Mouse (Mus musculus) hindbrain, embryonic 14.5 days (tissue): Measurements from ENCODE around the gene Hk1. TPM values are rescaled to one million over a fixed set of nuclear protein-coding genes. Genes with fewer than 3 reads are reported as not detected.

ENCODE experiments used
- ATAC-seq: fragments of 200-750 bp; cut with Nextera tagmentation; 2 replicates; pipeline ENCODE4 v1.8.0; 2017; ENCODE audit warnings: moderate number of reproducible peaks, mild to moderate bottlenecking, moderate TSS enrichment, moderate library complexity; ENCODE audit not compliant: low FRiP score
- DNase-seq: peaks from one replicate; pipeline ENCODE4 v3.0.0-alpha.2; 2015; ENCODE audit warnings: low spot score
- H3K27ac ChIP-seq: fragments of 300-500 bp; sonication (generic); 2 replicates; pipeline ENCODE4 v1.5.1; 2014; ENCODE audit warnings: mild to moderate bottlenecking, moderate library complexity
- H3K27me3 ChIP-seq: fragments of 300-500 bp; sonication (generic); 2 replicates; pipeline ENCODE4 v1.6.1; 2014; ENCODE audit warnings: mild to moderate bottlenecking, low read length, mixed read lengths; ENCODE audit not compliant: control insufficient read depth, insufficient read depth
- H3K36me3 ChIP-seq: fragments of 300-500 bp; sonication (generic); replicated peaks from 2 replicates; pipeline ENCODE4 v1.6.1; 2014; ENCODE audit not compliant: control insufficient read depth, insufficient read depth
- H3K4me1 ChIP-seq: fragments of 300-500 bp; sonication (generic); replicated peaks from 2 replicates; pipeline ENCODE4 v1.6.1; 2014; ENCODE audit warnings: antibody characterized with exemption, low read length, mixed read lengths; ENCODE audit not compliant: control insufficient read depth, insufficient read depth
- H3K4me2 ChIP-seq: fragments of 300-500 bp; sonication (generic); replicated peaks from 2 replicates; pipeline ENCODE4 v1.6.1; 2014; ENCODE audit warnings: mild to moderate bottlenecking, moderate library complexity
- H3K4me3 ChIP-seq: fragments of 300-500 bp; sonication (generic); replicated peaks from 2 replicates; pipeline ENCODE4 v1.5.1; 2014; ENCODE audit warnings: mild to moderate bottlenecking, low read length
- H3K9ac ChIP-seq: fragments of 300-500 bp; sonication (generic); 2 replicates; pipeline ENCODE4 v1.6.1; 2014
- H3K9me3 ChIP-seq: fragments of 300-500 bp; sonication (generic); 2 replicates; pipeline ENCODE4 v1.6.1; 2016; ENCODE audit warnings: low read length; ENCODE audit not compliant: control insufficient read depth
- WGBS: fragments of 180-500 bp; shearing (Covaris S2); extraction: QIAGEN DNeasy Blood & Tissue Kit; methylation state at CpG from one replicate; pipeline ENCODE4 v1.1.7; 2014; 5-methylcytosine and 5-hydroxymethylcytosine counted together
- polyA plus RNA-seq: library from polyadenylated mRNA; unstranded; fragments of >200 nt; fragmentation: Nextera tagmentation; extraction: Ambion mirVana; gene quantifications from 2 replicates; pipeline ENCODE4 v1.2.1, GENCODE M21; 2014

Hk1 gene
- polyA plus RNA-seq, 1 experiment from 2014 or later = 89.9 TPM

DNA sequence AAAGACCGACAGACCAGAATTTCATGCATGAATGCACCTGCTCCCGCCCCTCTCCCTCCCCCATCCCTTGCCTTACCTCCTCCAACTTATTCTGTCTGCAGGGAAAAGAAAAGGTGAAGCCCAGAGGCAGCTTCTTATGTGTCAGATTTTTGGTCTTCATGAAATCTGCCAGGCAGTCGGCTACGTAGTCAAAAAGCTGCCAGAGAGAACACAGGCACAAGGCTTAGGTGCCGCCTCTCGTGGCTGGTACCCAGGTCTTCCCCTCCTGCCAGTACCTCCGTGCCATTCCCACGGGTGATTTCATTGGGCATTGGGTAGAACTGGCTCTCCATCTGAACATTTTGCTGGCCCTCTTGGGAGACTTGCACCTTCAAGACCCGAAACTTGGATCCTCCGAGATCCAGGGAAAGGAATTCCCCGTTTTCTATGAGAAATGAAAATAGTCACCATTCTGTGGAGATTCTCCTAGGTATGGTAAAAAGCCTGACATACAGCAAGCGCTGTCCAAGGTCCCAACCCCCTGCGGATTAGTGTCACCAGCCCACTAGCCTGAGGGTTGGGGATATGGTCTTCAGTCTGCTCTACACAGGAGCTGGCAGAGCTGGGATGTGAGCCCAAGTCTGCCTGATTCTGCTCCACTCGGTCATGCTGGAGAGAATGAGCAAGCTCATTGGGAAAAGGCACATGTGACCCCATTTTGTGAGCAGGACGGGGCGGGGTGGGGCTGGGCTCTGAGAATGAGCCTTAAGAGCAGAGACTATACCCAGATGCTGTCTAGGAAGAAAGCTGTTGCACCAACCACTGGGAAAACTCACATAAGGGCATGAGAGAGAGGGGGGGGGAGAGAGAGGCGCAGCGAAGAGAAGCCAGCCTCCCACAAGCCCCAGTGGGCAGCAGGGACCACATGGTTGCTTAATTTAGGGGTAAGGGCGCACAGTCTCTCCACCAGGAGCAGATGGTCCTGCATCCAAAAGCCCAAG is 32.0 kb upstream of the Hk1 start:
- H3K36me3 ChIP-seq = no peaks in the 10 kb centered on the region
- no peak for DNase-seq
- H3K27me3 ChIP-seq = no peaks in the 10 kb centered on the region
- H3K4me1 ChIP-seq = no peaks in the 10 kb centered on the region
- H3K9me3 ChIP-seq = no peaks in the 10 kb centered on the region
- 70% methylated on average over 19 of the region's 19 CpGs for WGBS
- no peak for ATAC-seq
- no peak overlapping the region for H3K4me3 ChIP-seq
- no peak overlapping the region for H3K9ac ChIP-seq
- no peak overlapping the region for H3K4me2 ChIP-seq
- no peak overlapping the region for H3K27ac ChIP-seq

- Histone ChIP-seq H3K9me3 (no peaks in the 10 kb centered on the region), H3K27ac (no peak overlapping the region), H3K4me3 (no peak overlapping the region), H3K27me3 (no peaks in the 10 kb centered on the region), H3K36me3 (no peaks in the 10 kb centered on the region), H3K4me2 (no peak overlapping the region), H3K4me1 (no peaks in the 10 kb centered on the region), H3K9ac (no peak overlapping the region)
- WGBS = 10% methylated on average over 5 of the region's 5 CpGs
- DNase-seq (peak; percentile 78), ATAC-seq (peak; percentile 70; the same call in 1 of the 2 replicates)
These were observed 31.2 kb upstream of the Hk1 start for GRCm38 (mm10) chr10:62410943-62411342.

DNA sequence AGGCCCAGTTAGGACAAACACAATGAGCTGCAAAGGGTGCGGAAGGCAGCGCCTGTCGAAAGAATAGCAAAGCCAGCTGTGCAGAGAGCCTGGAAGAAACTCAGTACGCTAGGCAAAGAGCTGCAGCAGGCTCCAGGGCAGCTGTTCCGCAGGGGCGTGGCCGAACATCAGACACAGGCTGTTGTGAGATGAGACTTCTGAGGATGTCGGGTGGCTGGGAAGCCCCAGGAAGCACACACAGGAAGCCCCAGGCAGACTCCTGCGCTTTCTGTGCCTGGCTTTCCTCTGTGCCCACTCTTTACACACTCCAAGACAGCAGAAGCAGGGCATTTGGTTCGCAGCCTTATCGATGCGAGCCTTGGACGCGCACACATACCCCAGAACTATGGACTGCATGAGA is 25.2 kb upstream of the Hk1 start:
- Histone ChIP-seq H3K36me3 (no peaks in the 10 kb centered on the region), H3K9me3 (no peaks in the 10 kb centered on the region), H3K4me3 (no peak overlapping the region), H3K4me1 (no peaks in the 10 kb centered on the region), H3K27ac (no peak overlapping the region), H3K27me3 (no peaks in the 10 kb centered on the region), H3K9ac (0 out of 2 replicates have a peak overlapping the region, but pooled peaks have one; percentile 24), H3K4me2 (peak overlapping the region; percentile 35)
- 46% methylated on average over 14 of the region's 14 CpGs for WGBS
- ATAC-seq = no peak
- no peak for DNase-seq

DNA sequence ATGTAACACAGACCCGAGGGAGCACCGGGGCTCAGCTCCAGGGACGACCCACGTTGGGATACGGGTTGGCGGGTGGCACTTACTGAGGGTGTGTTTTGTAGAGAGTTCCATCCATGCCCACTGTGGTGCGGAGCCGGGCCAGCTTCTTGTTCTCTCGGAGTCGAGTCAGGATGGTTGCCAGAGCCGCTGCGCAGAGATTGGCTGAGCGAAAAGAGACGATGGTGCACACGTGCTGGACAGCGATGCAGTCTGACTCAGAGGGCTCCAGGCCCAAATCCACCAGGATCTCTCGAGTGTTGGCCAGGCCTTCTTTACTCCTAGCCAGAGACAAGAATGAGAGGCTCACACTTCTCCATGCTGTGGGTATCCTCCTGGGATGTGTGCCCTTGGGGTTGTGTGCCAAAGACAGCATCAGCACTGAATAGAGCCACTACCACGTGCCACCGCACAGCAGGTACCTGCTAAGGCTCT is 22.0 kb upstream of the Hk1 start:
- no peak overlapping the region for H3K4me3 ChIP-seq
- H3K27ac ChIP-seq = no peak overlapping the region
- ATAC-seq = no peak
- no peaks in the 10 kb centered on the region for H3K36me3 ChIP-seq
- H3K4me1 ChIP-seq = no peaks in the 10 kb centered on the region
- H3K9me3 ChIP-seq = no peaks in the 10 kb centered on the region
- DNase-seq = no peak
- H3K9ac ChIP-seq = no peak overlapping the region
- 87% methylated on average over 19 of the region's 19 CpGs for WGBS
- H3K27me3 ChIP-seq = no peaks in the 10 kb centered on the region
- H3K4me2 ChIP-seq = no peak overlapping the region

DNA sequence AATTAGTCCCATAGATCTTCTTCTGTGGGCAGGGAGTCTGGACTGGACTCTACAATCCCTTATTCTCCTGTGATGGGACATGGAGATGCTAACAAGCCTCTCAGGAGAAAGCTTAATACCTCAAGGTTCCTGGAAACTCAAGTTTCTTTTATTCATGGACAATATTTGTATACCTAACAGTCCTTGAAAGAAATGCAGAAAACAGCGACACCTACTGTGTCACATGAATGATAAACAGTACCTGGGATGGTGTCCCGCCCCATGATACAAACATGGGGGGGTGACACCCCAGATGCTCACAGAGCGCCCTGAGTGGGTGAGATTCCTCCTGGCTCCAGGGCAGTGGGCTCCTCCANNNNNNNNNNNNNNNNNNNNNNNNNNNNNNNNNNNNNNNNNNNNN is 3.3 kb upstream of the Hk1 start:
- Histone ChIP-seq H3K9ac (no peak overlapping the region), H3K36me3 (no peaks in the 10 kb centered on the region), H3K4me2 (no peak overlapping the region), H3K9me3 (no peaks in the 10 kb centered on the region), H3K4me1 (no peaks in the 10 kb centered on the region), H3K4me3 (no peak overlapping the region), H3K27ac (no peak overlapping the region), H3K27me3 (no peaks in the 10 kb centered on the region)
- 83% methylated on average over 3 of the region's 3 CpGs for WGBS
- no peak for DNase-seq
- no peak for ATAC-seq

- no peaks in the 10 kb centered on the region for H3K27me3 ChIP-seq
- H3K4me1 ChIP-seq = no peaks in the 10 kb centered on the region
- no peak overlapping the region for H3K4me3 ChIP-seq
- H3K4me2 ChIP-seq = no peak overlapping the region
- no peaks in the 10 kb centered on the region for H3K36me3 ChIP-seq
- no peak overlapping the region for H3K9ac ChIP-seq
- DNase-seq (no peak), ATAC-seq (no peak)
- no peak overlapping the region for H3K27ac ChIP-seq
- no peaks in the 10 kb centered on the region for H3K9me3 ChIP-seq
These were observed 1.2 kb upstream of the Hk1 start for GRCm38 (mm10) chr10:62380936-62381335.

DNA sequence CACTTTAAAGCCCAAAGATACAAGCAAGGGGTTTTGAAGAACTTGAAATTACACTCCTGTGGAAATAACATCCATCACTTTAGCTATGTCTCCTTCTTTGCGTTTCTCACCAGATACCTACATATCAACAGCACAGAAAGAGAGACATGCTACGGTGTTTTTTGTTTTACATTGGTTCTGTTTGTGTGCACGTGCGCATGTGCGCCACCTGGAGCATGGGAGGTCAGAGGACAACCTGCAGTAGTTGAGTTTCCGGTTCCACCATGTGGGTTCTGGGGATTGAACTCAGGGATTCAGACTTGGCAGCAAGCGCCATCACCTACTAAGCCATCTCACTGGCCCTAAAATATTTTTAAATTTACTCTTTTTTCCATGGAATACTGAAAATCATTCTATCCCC is 20.9 kb downstream of the Hk1 start:
- 91% methylated on average over 7 of the region's 7 CpGs for WGBS
- H3K9me3 ChIP-seq = no peaks in the 10 kb centered on the region
- ATAC-seq (no peak), DNase-seq (no peak)
- no peak overlapping the region for H3K4me2 ChIP-seq
- H3K4me1 ChIP-seq = no peaks in the 10 kb centered on the region
- H3K27ac ChIP-seq = no peak overlapping the region
- H3K36me3 ChIP-seq = no peaks in the 10 kb centered on the region
- H3K9ac ChIP-seq = no peak overlapping the region
- H3K27me3 ChIP-seq = no peaks in the 10 kb centered on the region
- no peak overlapping the region for H3K4me3 ChIP-seq

DNA sequence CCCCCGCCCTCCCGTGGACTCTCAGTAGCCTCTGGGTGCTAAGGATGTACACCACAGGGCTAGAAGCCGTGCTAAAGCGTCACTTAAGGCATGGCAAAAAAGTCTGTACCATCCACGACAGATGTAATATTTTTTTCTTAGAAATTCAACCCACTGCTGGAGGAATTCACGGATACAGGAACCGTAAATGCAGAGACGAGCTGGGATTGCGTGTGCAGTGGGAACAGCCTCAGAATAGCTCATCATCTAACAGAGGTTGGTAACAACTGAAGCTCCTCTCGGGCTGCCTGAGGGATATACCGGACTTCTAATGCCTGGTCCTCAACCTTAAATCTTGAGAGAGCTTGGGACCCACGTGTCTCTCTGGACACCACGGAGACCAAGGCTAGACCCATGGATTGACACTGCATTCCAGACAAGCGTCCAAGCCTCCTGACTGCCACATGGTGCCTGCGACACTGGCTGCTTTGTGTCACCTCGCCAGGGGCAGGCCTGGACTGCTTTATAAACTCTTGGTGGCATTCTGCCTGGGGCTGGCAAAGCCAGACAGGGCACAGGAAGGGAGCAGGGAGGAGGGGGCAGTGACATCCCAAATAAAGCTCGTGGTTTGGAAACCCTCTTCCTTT is 23.5 kb downstream of the Hk1 start:
- no peak overlapping the region for H3K4me3 ChIP-seq
- H3K27ac ChIP-seq = no peak overlapping the region
- no peak overlapping the region for H3K4me2 ChIP-seq
- no peaks in the 10 kb centered on the region for H3K36me3 ChIP-seq
- DNase-seq = no peak
- ATAC-seq = no peak; the same call in 1 of the 2 replicates
- H3K27me3 ChIP-seq = no peaks in the 10 kb centered on the region
- 77% methylated on average over 17 of the region's 17 CpGs for WGBS
- no peaks in the 10 kb centered on the region for H3K4me1 ChIP-seq
- no peaks in the 10 kb centered on the region for H3K9me3 ChIP-seq
- H3K9ac ChIP-seq = no peak overlapping the region

DNA sequence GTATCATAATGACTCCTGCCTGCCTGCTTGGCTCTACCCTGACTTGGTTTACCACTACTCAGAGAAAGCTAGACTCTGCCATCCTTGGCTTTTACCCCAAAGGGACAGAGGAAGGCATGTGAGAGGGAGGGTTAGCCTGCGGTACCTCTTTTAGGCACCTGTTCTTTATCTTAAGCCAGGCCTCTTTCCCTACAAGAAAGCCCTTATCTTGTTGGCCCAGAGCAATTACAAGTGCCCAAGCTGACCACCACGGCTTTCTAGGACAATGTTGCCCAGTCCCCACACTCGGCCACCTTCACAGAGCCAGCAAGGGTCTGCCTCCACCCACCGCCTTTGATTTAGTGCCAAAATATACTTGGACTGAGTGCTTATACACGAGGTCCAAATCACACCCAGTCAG is 34.6 kb downstream of the Hk1 start:
- Histone ChIP-seq H3K4me3 (no peak overlapping the region), H3K36me3 (no peaks in the 10 kb centered on the region), H3K9ac (no peak overlapping the region), H3K4me2 (no peak overlapping the region), H3K27me3 (no peaks in the 10 kb centered on the region), H3K4me1 (peaks cover 5% of the 10 kb centered on the region; the same call in 1 of the 2 replicates), H3K9me3 (no peaks in the 10 kb centered on the region), H3K27ac (no peak overlapping the region)
- ATAC-seq (no peak), DNase-seq (no peak)
- WGBS = 82% methylated on average over 5 of the region's 5 CpGs
